Mouse (Mus musculus) embryonic fibroblast, embryonic 13.5 days (primary cell): ENCODE measurements around the gene Gsc.

Experiments used
- CTCF ChIP-seq: IDR thresholded peaks from 2 replicates; pipeline ENCODE4 v1.5.1; 2011; ENCODE audit warnings: mild to moderate bottlenecking, control low read depth, low read length, moderate library complexity, borderline replicate concordance; ENCODE audit not compliant: insufficient read depth
- POLR2A ChIP-seq: IDR thresholded peaks from 2 replicates; pipeline ENCODE4 v1.6.1; 2011; ENCODE audit warnings: low read depth, mild to moderate bottlenecking, control low read depth, low read length, moderate library complexity

- TF ChIP-seq CTCF, result no peak
- no peak for TF ChIP-seq POLR2A
These were observed 1.2 kb upstream of the Gsc start for GRCm38 (mm10) chr12:104474191-104474871.
